Mouse (Mus musculus): ENCODE data around the gene Slc44a5.

Gene Slc44a5

GRCm38 (mm10) chr3:154171881-154172592, 198.8 kb downstream of the Slc44a5 start:
- DNase-seq (ENCODE audit: low spot score) = no peak

- no peak for DNase-seq (ENCODE audit: low spot score)
Measured at GRCm38 (mm10) chr3:154172593-154172965, 199.3 kb downstream of the Slc44a5 start.

GRCm38 (mm10) chr3:154173556-154173955, 200.3 kb downstream of the Slc44a5 start:
- no peak for DNase-seq (ENCODE audit: low spot score)

GRCm38 (mm10) chr3:154174031-154174430, 200.8 kb downstream of the Slc44a5 start:
- DNase-seq (ENCODE audit: low spot score) = no peak

GRCm38 (mm10) chr3:154174766-154175165, 201.5 kb downstream of the Slc44a5 start:
- DNase-seq (ENCODE audit: low spot score) = no peak

- DNase-seq (ENCODE audit: low spot score) = no peak
Measured at GRCm38 (mm10) chr3:154177665-154178305, 204.5 kb downstream of the Slc44a5 start.

- no peak for DNase-seq (ENCODE audit: low spot score)
Measured at GRCm38 (mm10) chr3:154179423-154179920, 206.2 kb downstream of the Slc44a5 start.

GRCm38 (mm10) chr3:154182987-154183386, 209.8 kb downstream of the Slc44a5 start:
- no peak for DNase-seq (ENCODE audit: low spot score)

GRCm38 (mm10) chr3:154183957-154184356, 210.7 kb downstream of the Slc44a5 start:
- DNase-seq (ENCODE audit: low spot score) = no peak

- DNase-seq (ENCODE audit: low spot score) = no peak
Measured at GRCm38 (mm10) chr3:154188668-154189067, 215.4 kb downstream of the Slc44a5 start.

GRCm38 (mm10) chr3:154192328-154193030, 219.2 kb downstream of the Slc44a5 start:
- DNase-seq (ENCODE audit: low spot score) = no peak

- no peak for DNase-seq (ENCODE audit: low spot score)
Measured at GRCm38 (mm10) chr3:154193189-154193840, 220.1 kb downstream of the Slc44a5 start.

GRCm38 (mm10) chr3:154200422-154200828, 227.2 kb downstream of the Slc44a5 start:
- no peak for DNase-seq (ENCODE audit: low spot score)

- DNase-seq (ENCODE audit: low spot score) = no peak
Measured at GRCm38 (mm10) chr3:154201796-154202195, 228.6 kb downstream of the Slc44a5 start.

- no peak for DNase-seq (ENCODE audit: low spot score)
Measured at GRCm38 (mm10) chr3:154202383-154202782, 229.1 kb downstream of the Slc44a5 start.

GRCm38 (mm10) chr3:154208479-154208878, 235.2 kb downstream of the Slc44a5 start:
- no peak for DNase-seq (ENCODE audit: low spot score)

- DNase-seq (ENCODE audit: low spot score) = no peak
Measured at GRCm38 (mm10) chr3:154209201-154209754, 236.0 kb downstream of the Slc44a5 start.

- no peak for DNase-seq (ENCODE audit: low spot score)
Measured at GRCm38 (mm10) chr3:154209776-154210430, 236.7 kb downstream of the Slc44a5 start.

GRCm38 (mm10) chr3:154210431-154211055, 237.3 kb downstream of the Slc44a5 start:
- DNase-seq (ENCODE audit: low spot score) = no peak

- no peak for DNase-seq (ENCODE audit: low spot score)
Measured at GRCm38 (mm10) chr3:154212551-154212950, 239.3 kb downstream of the Slc44a5 start.

GRCm38 (mm10) chr3:154215309-154215708, 242.1 kb downstream of the Slc44a5 start:
- no peak for DNase-seq (ENCODE audit: low spot score)
